Mouse (Mus musculus) erythroblast, adult 5-6 weeks (primary cell): Measurements from ENCODE around the gene Megf9. TPM values are rescaled to one million over a fixed set of nuclear protein-coding genes. Genes with fewer than 3 reads are reported as not detected.
A peak's percentile ranks its signal among the peaks of the same experiment; 100 is the strongest.

Source experiments
- ATAC-seq: replicated peaks from 2 replicates; pipeline ENCODE4 v1.8.0; 2016; ENCODE audit warnings: moderate number of reproducible peaks, mild to moderate bottlenecking, moderate TSS enrichment, inconsistent platforms; ENCODE audit not compliant: poor library complexity, low FRiP score, severe bottlenecking
- total RNA-seq, 2 experiments: library from RNA; stranded (forward) in 1 of 2; stranded (reverse) in 1 of 2; fragments of 150-400 nt in 1 of 2; fragments of 200-764, 138-1000 nt in 1 of 2; gene quantifications; 2 replicates each; pipeline versions ENCODE4 v1.2.3 to v1.2.4; 2015 to 2017; ENCODE audit warnings: low replicate concordance in 2 of 2

Gene Megf9
- total RNA-seq (2015; ENCODE audit: low replicate concordance) = 21.1 and 21.9 TPM in 2 replicates
- total RNA-seq (2017; ENCODE audit: low replicate concordance) = 7.0 and 10.0 TPM in 2 replicates

GRCm38 (mm10) chr4:70534891-70535269, at the start of gene Megf9:
TSS of gene Megf9 (minus strand) at chr4:70534995.
- ATAC-seq = peak; percentile 97

DNA sequence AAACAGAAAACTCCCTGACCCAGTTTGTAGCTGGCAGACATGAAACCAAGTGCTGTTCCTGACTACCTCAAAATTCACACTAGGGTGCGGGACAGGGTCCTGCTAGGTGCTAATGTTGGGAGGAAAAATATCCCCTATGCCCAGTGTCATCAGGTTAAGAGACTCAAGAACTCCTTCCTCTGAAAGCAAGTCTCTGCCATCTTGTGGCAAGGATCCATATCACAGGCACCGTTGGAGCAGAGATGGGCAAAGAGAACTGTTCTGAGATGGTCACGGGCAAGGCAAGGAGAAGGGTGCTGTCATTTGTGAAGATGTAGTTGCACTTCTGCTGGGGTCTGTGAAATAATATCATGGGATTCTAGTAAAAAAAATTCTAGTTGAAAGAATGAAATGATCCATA, 44.9 kb upstream of the Megf9 start:
- ATAC-seq = no peak

DNA sequence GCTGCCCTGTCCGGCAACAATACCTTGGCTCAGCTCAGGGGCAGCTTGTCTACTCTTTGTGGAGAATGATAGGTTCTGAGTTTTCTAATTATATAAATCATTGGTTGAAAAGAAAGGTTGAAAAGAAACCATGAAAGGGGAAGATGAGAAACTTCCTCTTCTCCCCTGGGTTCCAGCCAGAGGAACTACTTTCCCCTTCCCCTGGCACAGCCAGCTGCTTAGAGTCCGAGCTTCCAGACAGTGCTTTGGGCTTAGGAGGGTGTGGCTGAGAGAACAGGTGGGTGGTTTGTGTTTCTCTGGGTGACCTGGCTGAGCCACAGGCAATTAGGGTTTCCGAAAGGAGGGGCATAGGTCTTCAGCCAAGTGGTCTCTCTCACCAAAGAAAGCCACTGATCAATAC, 43.5 kb upstream of the Megf9 start:
- ATAC-seq = no peak

DNA sequence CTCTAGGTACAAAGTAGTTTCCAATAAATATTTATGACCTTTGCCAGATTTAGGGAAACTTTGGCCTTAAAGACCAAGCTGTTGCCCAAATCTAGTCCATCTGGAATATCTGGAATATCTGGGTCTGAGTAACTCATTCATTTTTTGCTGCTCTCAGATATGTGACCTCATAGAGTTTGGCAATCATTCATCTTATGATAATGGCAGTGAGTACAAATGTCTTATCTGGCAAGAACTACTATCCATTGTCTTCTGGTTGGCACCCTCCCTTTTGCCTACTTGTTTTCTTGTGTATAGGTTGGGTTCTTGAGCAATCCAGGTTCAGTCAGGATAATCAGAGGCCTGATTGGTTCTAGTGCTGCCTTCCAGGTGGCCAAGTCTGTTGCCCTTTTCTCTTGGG, 41.3 kb upstream of the Megf9 start:
- no peak for ATAC-seq

DNA sequence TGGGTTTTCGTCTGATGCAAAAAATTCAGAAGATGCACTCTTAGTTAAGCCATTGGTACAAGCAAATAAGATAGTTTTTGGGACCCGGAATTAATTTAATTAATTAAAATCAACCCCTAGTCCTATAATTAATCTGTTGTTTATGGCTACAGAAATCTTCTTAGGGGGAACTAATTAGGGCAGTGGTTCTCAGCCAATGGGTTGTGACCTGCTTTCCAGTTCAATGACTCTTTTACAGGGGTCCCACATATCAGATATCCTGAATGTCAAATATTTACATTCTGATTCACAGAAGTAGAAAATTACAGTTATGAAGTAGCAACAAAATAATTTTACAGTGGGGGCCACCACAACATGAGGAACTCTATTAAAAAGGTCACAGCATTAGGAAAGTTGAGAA, 39.1 kb upstream of the Megf9 start:
- no peak for ATAC-seq

GRCm38 (mm10) chr4:70553888-70554287, 19.1 kb upstream of the Megf9 start:
- ATAC-seq = no peak

DNA sequence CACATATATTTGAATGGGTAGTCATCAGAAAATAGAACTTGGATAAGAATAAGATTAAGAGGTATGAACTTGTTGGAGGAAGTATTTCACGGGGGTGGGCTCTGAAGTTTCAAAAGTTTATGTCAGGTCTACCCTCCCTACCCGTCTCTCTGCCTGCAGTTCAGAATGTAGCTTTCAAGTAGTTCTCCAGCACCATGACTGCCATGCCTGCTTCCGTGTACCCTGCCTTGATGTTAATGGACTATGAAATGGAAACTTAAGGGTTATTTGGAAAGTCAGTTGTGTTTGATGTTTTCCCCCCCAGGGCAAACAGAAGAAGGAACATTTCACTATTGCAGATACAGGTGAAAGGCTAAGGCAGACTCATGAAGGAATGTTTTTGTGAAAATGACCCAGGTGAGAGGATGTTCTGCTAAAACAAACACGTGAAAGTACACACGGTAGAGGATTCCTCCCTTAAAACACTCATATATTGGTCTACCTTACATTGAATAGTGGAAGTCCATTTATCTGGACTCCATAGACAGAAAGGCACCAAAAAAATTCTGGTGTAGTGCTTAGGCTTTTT, 18.5 kb upstream of the Megf9 start:
- no peak for ATAC-seq

DNA sequence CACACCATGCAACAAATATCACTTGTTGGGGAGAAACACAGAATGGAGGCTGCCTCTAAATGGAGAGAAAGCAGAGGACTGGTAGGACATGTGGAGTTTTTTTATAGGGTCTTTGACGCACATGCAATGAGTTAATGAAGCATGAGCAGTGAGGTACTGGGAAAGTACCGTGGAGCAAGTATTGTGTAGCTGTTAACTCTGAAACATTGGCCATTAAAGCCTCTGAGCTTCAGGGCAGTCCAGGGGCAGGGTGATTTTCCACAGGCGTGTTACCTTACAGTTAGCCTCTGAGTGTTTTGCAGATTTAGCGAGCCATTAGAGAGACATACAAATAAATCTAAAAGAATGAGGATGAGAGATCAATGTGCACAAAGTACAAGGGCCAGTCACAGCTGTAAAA, 17.3 kb upstream of the Megf9 start:
- no peak for ATAC-seq

DNA sequence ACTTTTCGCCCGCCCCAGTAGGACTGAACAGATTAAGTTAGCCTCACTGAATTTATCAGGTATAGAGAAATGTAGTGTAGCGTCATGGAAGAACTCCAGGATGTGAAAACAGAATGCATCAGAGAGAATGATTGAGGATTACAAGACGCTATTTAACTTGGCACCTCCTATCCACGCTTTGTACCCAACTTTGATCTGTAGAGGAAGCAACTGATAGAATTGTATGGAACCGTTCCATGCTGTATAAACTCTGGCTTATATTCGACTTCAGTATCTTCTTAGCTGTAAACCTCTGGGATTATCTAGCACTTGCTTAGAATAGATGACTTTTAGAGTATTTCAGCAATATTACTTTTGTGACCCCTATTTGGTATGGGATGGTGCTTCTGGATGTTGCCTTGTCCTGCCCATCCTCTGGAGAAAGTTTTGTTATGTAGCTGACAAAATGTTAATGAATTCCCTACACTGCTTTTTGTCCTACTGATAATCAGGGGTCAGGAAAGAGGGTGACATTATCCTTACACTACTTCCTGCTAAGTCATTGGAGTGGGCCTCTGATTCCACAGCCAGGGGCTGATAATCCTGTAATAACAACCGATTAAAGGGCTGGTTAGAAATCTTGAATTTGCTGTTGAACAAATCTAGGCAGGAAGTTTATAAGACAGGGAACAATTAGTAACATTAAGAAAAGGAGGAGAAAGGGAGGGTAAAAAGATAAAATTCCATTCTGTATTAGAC, 12.8 kb upstream of the Megf9 start:
- ATAC-seq = no peak

DNA sequence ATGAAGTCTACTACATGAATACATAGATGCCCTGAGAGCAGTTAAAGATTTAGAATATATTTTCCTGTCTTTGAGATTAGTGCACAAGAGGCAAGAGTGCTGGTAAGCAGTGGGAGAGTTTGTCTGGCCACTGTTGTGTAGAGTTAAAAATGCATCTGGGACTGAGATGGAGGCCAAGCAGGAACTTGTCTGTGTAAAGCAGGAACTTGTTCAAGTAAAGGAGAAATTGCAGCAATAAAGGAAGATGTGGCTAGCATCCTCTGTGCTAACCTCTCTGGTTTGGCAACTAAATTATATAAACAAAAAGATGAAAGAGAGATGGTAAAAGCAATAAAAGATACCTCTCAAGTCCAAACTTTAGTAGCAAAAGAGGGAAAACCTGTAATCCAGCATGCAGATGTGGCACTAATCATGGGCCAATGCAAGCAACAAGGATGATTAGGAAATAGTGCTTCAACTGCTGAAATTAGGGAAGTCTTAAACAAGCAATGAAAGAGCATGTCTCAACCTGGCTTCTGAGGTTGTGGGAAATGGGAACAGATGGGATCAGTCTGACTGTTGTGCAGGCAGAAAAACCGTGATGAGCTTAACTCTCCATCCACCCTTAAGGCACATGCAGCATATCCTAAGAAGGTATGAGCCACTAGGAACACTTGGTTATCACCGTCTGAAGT, 11.2 kb upstream of the Megf9 start:
- no peak for ATAC-seq

GRCm38 (mm10) chr4:70544390-70544789, 9.6 kb upstream of the Megf9 start:
- no peak for ATAC-seq

DNA sequence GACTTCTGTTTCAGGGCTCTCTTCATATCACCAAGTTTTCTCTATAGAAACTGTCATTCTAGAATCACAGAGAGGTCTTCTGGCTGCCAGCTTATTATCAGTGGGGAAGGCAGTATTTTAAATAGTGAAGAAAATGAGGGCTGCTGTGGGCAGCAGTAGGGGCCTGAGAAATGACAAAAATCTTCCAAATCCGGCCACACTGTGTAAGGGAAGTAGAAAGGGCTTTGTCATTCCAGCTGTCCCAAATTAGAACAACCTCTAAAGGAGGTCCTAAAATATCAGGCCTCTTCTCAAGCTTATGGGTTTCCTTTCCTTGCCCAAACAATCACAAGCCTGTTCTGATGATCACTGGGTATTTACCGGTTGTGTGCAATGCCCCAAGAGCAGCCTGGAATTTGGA, 7.6 kb upstream of the Megf9 start:
- ATAC-seq = no peak

- no peak for ATAC-seq
These were observed 5.9 kb upstream of the Megf9 start for GRCm38 (mm10) chr4:70540743-70541142.

DNA sequence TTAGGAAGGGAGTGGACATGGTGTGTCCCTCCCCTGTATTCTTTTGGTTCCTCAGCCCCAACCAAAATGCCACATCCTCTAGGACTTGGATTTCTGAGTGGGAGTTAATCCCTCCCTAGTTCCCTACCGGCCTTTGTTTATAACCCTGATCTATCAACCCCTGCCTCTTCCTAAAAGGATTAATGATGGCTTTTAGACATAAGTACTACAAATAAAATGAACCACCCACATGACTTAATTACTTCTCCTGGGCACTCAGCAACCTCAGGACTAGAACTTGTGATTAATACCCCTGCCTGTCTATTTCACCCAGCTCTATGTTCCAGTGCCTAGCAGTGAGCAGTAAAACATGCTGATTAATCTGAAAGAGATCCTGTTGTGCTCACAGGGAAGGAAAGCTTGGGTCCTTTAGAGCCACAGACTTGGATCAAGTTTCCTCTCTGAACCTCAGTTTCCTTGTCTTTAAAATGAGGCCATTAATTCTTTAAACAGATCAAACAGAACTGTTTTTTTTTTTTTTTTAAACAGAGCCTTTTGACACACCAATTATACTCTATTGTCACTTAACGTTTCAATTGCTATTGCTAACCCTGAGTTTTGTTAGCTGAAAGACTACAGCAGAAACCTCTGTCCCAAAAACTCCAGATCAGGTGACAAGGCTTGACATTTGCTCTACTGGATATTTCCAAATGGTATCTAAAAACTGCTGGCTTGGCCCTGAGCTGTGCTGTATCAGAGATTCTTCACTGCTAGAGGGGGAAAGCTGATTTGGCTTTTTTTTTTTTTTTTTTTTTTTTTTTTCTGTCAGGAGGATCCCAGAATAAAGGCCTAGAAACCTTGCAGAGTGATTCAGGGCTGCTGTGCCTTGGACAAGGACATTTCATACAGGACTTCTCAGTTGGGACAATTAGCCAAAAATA, 2.1 kb upstream of the Megf9 start:
- ATAC-seq = no peak

DNA sequence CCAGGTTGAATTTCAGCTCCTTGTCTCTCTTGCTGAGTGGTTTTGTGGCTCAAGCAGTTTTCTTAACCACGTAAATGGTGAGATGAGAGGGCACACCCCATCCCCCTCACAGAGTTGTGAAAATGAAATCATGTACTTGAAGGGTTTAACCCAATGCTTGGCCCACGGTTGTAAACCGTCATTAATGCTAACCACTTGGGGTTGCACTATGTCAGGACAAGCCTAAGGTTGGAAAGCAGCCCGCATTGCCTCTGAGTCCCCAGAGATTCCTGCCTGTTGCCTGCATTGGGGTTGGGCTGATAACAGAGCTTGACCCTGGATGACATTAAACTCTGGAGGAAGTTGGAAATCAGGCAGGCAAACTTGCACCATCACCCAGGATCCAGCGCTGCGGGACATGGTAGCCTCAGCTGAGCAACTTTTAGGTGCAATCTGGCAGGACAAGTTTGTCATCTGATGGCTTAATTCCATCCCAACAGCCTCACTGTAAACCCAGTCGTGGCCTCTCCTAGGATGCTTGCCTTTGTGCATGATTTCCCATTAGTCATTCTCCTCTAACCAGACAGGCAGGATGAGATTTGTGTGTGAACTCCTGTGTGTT, 1.0 kb upstream of the Megf9 start:
- no peak for ATAC-seq

DNA sequence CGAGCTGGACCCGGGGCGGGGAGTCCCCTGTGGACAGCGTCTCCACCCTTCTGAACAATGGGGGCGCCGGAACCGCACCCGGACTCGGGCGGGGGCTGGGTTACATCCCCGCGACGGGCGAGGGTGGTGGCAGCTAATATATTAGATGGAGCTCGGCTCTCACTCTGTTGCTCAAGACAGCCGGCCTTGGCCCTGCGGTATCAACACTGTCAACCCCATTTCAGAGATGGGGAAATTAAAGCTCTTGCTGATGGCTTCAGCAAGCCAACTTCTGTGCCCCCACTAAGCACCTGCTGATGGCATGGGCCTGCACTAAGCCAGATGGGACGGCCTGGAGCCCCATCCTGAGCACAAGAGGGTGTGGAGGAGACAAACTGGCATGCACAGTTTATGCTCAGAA, 494 bp upstream of the Megf9 start:
- peak; percentile 45 for ATAC-seq

DNA sequence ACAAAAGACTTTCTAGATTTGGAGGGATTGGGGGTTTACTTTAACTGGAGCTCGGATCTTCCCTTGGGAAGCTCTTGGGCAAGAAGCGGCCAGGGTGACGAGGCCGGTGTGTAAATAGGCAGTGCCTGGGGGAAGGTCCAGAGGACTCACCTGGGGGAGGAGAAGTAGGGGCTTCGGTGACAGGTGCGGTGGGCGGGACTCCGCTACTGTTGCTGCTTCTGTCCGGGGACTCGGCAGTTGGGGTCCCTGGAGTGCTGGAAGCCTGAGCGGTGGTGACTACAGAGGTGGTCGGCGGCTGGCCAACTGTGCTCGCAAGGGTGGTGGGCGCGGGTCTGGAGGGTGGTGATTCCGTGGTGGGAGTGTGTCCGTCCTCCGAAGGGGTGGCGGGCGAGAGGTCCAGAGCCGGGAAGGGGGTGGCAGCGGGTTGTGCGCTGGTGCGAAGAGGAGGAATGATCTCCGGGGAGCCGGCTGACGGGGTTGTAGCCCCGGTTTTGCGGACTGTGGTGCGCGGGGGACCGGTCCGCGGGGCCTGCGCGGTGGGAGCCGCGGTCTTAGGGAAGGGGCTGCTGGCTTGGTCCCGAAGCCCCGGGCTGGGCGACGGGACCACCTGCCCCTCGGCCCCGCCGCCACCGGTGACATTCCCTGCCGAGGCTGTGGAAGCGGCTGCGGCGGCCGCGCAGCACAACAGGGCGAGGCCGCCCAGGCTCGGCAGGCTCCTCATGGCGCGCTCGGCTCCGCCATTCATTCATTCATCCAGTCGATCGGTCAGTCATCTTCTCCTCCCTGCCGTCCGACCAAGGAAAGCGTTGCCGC, 511 bp downstream of the Megf9 start:
- 0 out of 2 replicates have a peak, but pooled peaks have one; percentile 4 for ATAC-seq

GRCm38 (mm10) chr4:70533056-70533805, 1.6 kb downstream of the Megf9 start:
- no peak for ATAC-seq
